Mouse (Mus musculus): ENCODE results near the gene Nr4a2. TPM values are rescaled to one million over a fixed set of nuclear protein-coding genes. Genes with fewer than 3 reads are reported as not detected.

Nr4a2 gene
- total and polyA plus RNA-seq, 2 experiments: under 0.01 to 0.42 TPM

DNA sequence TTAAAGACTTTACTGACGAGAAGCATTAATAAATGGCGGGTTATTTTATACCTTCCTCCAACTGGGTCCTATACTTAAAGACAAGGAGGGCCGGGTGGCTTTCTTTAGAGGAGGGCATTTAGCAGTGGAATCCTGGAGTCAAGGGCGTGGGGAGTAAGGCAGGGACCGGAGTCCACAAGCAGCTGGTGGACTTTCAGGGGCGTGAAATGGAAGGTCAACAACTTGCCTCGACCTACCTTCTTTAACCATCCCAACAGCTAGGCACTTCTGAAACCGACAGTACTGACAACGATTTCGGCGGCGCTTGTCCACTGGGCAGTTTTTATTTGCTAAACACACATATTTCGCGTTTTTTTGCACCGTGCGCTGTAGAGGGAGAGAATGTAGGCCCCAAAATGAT lies 13.4 kb downstream of the Nr4a2 start:
- H3K9ac ChIP-seq (ENCODE audit: low read depth, low read length): no peak overlapping the region
- TF ChIP-seq CTCF (IDR thresholded peaks at IDR 0.05; ENCODE audit: low read depth, low read length) (no peak), POLR2A (IDR thresholded peaks at IDR 0.05; ENCODE audit: extremely low read depth, insufficient read depth, low read length) (no peak)
- H3K4me3 ChIP-seq (ENCODE audit: insufficient read depth, low read depth, low read length): no peak overlapping the region
- H3K4me1 ChIP-seq (ENCODE audit: control insufficient read depth, insufficient read depth, low read length): peaks cover 3% of the 10 kb centered on the region; the same call in 1 of the 2 replicates
- H3K27ac ChIP-seq (replicated peaks; ENCODE audit: insufficient read depth, low read depth, low read length): no peak overlapping the region
- no peaks in the 10 kb centered on the region for H3K79me2 ChIP-seq (ENCODE audit: control insufficient read depth, insufficient read depth, low read length)
- peaks cover 37% of the 10 kb centered on the region for H3K27me3 ChIP-seq (ENCODE audit: control insufficient read depth, insufficient read depth, low read length)
- no peak for DNase-seq (ENCODE audit: extremely low read depth, low read depth, low spot score)
- H3K36me3 ChIP-seq (ENCODE audit: control insufficient read depth, insufficient read depth, low read length): no peaks in the 10 kb centered on the region
- WGBS: 24% methylated on average over 16 of the region's 16 CpGs

DNA sequence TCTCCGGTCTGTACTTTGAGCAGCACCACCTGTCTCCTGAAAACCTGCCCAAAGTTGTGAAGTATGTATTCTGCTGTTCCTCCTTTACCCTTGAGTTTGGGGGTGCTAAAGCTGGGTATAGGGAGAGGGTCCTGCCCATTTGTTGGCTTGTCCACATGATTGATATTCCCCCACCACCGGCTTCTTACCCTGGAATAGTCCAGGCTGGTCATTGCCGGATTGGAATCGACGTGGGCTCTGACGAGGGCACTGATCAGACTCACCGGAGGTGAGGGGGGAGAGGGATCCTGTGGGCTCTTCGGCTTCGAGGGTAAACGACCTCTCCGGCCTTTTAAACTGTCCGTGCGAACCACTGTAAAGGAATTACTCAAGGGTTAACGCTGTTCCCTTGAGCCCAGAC lies 13.9 kb downstream of the Nr4a2 start:
- H3K27me3 ChIP-seq (ENCODE audit: control insufficient read depth, insufficient read depth, low read length): peaks cover 35% of the 10 kb centered on the region
- no peaks in the 10 kb centered on the region for H3K4me1 ChIP-seq (ENCODE audit: control insufficient read depth, insufficient read depth, low read length)
- DNase-seq (ENCODE audit: extremely low read depth, low read depth, low spot score): no peak
- H3K4me3 ChIP-seq (ENCODE audit: insufficient read depth, low read depth, low read length): no peak overlapping the region
- H3K79me2 ChIP-seq (ENCODE audit: control insufficient read depth, insufficient read depth, low read length): no peaks in the 10 kb centered on the region
- H3K9ac ChIP-seq (ENCODE audit: low read depth, low read length): no peak overlapping the region
- TF ChIP-seq POLR2A (IDR thresholded peaks at IDR 0.05; ENCODE audit: extremely low read depth, insufficient read depth, low read length) (no peak), CTCF (IDR thresholded peaks at IDR 0.05; ENCODE audit: low read depth, low read length) (no peak)
- WGBS: 16% methylated on average over 14 of the region's 14 CpGs
- no peak overlapping the region for H3K27ac ChIP-seq (replicated peaks; ENCODE audit: insufficient read depth, low read depth, low read length)
- no peaks in the 10 kb centered on the region for H3K36me3 ChIP-seq (ENCODE audit: control insufficient read depth, insufficient read depth, low read length)

DNA sequence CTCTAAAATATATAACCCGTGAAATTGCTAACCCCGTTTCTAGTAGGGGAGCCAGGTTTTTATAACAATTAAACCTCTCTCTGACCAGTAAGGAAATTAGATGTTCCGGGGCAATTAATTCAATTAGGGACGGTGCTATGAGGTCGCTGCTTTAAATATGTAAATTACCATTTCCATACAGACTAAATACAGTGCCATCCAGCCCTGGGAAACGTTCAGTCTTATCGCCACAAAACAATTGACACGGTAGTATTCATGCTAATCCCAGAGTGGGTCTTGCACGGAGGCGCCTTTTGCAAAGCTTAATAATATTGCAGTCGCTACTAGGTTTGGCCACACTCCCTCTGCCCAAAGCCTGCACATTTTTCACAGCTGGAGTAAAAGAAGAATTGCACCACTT lies 14.5 kb downstream of the Nr4a2 start:
- H3K36me3 ChIP-seq (ENCODE audit: control insufficient read depth, insufficient read depth, low read length): no peaks in the 10 kb centered on the region
- no peaks in the 10 kb centered on the region for H3K4me1 ChIP-seq (ENCODE audit: control insufficient read depth, insufficient read depth, low read length)
- no peak overlapping the region for H3K4me3 ChIP-seq (ENCODE audit: insufficient read depth, low read depth, low read length)
- no peak for DNase-seq (ENCODE audit: extremely low read depth, low read depth, low spot score)
- no peak overlapping the region for H3K27ac ChIP-seq (replicated peaks; ENCODE audit: insufficient read depth, low read depth, low read length)
- TF ChIP-seq POLR2A (IDR thresholded peaks at IDR 0.05; ENCODE audit: extremely low read depth, insufficient read depth, low read length) (no peak), CTCF (IDR thresholded peaks at IDR 0.05; ENCODE audit: low read depth, low read length) (no peak)
- H3K9ac ChIP-seq (ENCODE audit: low read depth, low read length): no peak overlapping the region
- H3K79me2 ChIP-seq (ENCODE audit: control insufficient read depth, insufficient read depth, low read length): no peaks in the 10 kb centered on the region
- 29% methylated on average over 11 of the region's 11 CpGs for WGBS
- peaks cover 28% of the 10 kb centered on the region for H3K27me3 ChIP-seq (ENCODE audit: control insufficient read depth, insufficient read depth, low read length)

DNA sequence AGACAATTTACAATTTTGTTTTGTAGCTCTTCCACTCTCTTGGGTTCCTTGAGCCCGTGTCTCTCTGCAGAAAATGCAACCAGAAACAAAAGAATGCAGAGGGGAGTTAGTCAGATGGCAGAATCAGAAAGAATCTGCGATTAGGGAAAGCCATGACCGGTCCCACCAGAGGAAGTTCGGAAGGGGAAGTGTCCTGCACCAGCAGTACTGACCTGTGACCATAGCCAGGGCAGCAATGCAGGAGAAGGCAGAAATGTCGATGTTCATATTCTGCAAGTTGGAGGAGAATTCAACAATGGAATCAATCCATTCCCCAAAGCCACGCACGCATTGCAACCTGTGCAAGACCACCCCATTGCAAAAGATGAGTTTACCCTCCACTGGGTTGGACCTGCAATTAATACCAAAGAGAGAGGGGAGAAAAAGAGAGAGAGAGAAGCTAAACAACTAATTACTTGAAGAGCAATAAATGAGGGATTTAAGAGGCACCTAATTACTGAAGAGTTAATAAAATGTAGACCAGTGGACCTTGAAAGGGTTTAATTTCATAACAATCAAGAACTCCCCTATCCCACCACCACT lies 15.4 kb downstream of the Nr4a2 start:
- Histone ChIP-seq H3K79me2 (ENCODE audit: control insufficient read depth, insufficient read depth, low read length) (no peaks in the 10 kb centered on the region), H3K4me3 (ENCODE audit: insufficient read depth, low read depth, low read length) (no peak overlapping the region), H3K27me3 (ENCODE audit: control insufficient read depth, insufficient read depth, low read length) (peaks cover 24% of the 10 kb centered on the region), H3K9ac (ENCODE audit: low read depth, low read length) (no peak overlapping the region), H3K4me1 (ENCODE audit: control insufficient read depth, insufficient read depth, low read length) (no peaks in the 10 kb centered on the region), H3K27ac (replicated peaks; ENCODE audit: insufficient read depth, low read depth, low read length) (no peak overlapping the region), H3K36me3 (ENCODE audit: control insufficient read depth, insufficient read depth, low read length) (no peaks in the 10 kb centered on the region)
- 36% methylated on average over 7 of the region's 7 CpGs for WGBS
- DNase-seq (ENCODE audit: extremely low read depth, low read depth, low spot score): no peak
- no peak for TF ChIP-seq POLR2A (IDR thresholded peaks at IDR 0.05; ENCODE audit: extremely low read depth, insufficient read depth, low read length)
- no peak for TF ChIP-seq CTCF (IDR thresholded peaks at IDR 0.05; ENCODE audit: low read depth, low read length)

DNA sequence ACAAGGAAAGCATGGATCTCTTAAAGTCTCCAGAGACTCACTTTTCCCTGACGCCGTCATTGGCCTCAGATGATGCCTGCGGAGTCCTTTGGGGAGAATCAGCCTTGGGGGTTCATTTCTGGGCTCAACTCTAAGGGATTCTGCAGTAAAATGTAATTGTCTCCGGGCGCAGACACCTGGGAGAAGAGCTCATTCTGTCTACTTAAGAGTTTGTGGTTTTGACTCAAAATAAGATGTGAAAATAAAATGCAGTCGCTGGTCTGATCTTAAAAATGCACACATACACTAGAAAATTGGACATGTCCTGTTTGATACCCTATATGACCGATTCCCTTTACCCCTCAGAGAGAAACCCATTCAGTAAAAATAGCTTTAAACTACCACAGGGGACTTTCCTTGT lies 18.4 kb downstream of the Nr4a2 start:
- H3K36me3 ChIP-seq (ENCODE audit: control insufficient read depth, insufficient read depth, low read length): no peaks in the 10 kb centered on the region
- no peak overlapping the region for H3K4me3 ChIP-seq (ENCODE audit: insufficient read depth, low read depth, low read length)
- DNase-seq (ENCODE audit: extremely low read depth, low read depth, low spot score): no peak
- no peak overlapping the region for H3K9ac ChIP-seq (ENCODE audit: low read depth, low read length)
- no peaks in the 10 kb centered on the region; the same call in 1 of the 2 replicates for H3K4me1 ChIP-seq (ENCODE audit: control insufficient read depth, insufficient read depth, low read length)
- no peak overlapping the region for H3K27ac ChIP-seq (replicated peaks; ENCODE audit: insufficient read depth, low read depth, low read length)
- WGBS: 23% methylated on average over 7 of the region's 7 CpGs
- no peak for TF ChIP-seq CTCF (IDR thresholded peaks at IDR 0.05; ENCODE audit: low read depth, low read length)
- TF ChIP-seq POLR2A (IDR thresholded peaks at IDR 0.05; ENCODE audit: extremely low read depth, insufficient read depth, low read length): no peak
- no peaks in the 10 kb centered on the region for H3K79me2 ChIP-seq (ENCODE audit: control insufficient read depth, insufficient read depth, low read length)
- H3K27me3 ChIP-seq (ENCODE audit: control insufficient read depth, insufficient read depth, low read length): peaks cover 22% of the 10 kb centered on the region

DNA sequence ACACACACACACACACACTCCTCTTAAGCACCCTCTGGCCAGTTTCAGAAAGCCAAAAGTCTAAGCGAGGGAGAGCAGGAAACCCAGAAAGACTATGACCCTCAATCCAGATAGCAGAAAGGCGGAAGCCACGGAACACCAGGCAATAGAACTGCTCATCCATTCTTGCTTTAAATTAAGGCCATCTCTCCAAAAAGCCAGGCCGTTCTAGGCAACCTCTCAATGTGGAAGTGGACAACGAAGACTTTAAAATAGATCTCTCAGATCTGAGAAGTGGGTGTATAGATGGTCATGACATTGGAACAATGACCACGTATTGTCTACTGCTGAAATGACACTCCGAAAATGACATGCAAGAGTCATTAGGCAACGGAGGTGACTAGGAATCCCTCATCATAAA lies 19.1 kb downstream of the Nr4a2 start:
- DNase-seq (ENCODE audit: extremely low read depth, low read depth, low spot score): no peak
- Histone ChIP-seq H3K27me3 (ENCODE audit: control insufficient read depth, insufficient read depth, low read length) (peaks cover 20% of the 10 kb centered on the region), H3K27ac (replicated peaks; ENCODE audit: insufficient read depth, low read depth, low read length) (no peak overlapping the region), H3K36me3 (ENCODE audit: control insufficient read depth, insufficient read depth, low read length) (no peaks in the 10 kb centered on the region), H3K9ac (ENCODE audit: low read depth, low read length) (no peak overlapping the region), H3K4me1 (ENCODE audit: control insufficient read depth, insufficient read depth, low read length) (no peaks in the 10 kb centered on the region; the same call in 1 of the 2 replicates), H3K4me3 (ENCODE audit: insufficient read depth, low read depth, low read length) (no peak overlapping the region), H3K79me2 (ENCODE audit: control insufficient read depth, insufficient read depth, low read length) (no peaks in the 10 kb centered on the region)
- TF ChIP-seq POLR2A (IDR thresholded peaks at IDR 0.05; ENCODE audit: extremely low read depth, insufficient read depth, low read length) (no peak), CTCF (IDR thresholded peaks at IDR 0.05; ENCODE audit: low read depth, low read length) (no peak)
- 12% methylated on average over 8 of the region's 8 CpGs for WGBS
